Mouse (Mus musculus): ENCODE data around the gene Pm20d1.

- TF ChIP-seq POLR2AphosphoS2 (IDR thresholded peaks at IDR 0.05; ENCODE audit: low read depth, low read length) (no peak), GABPA (IDR thresholded peaks at IDR 0.05; ENCODE audit: insufficient replicate concordance, low read depth, low read length) (no peak), POLR2A (IDR thresholded peaks at IDR 0.05; ENCODE audit: low read depth, low read length) (no peak), MXI1 (IDR thresholded peaks at IDR 0.05; ENCODE audit: low read depth, low read length) (no peak), CTCF (conservative IDR thresholded peaks at IDR 0.05 in 1 of 2, IDR thresholded peaks at IDR 0.05 in 1 of 2; ENCODE audit: low read depth in 2 of 2, low read length in 2 of 2) (no peak), TBP (conservative IDR thresholded peaks at IDR 0.05; ENCODE audit: low read depth, low read length) (no peak), HCFC1 (IDR thresholded peaks at IDR 0.05; ENCODE audit: low read depth, low read length) (no peak)
These were observed 3.9 kb downstream of the Pm20d1 start for GRCm38 (mm10) chr1:131801071-131801470.
